Mouse (Mus musculus): ENCODE measurements around the gene Sertad3. TPM values are rescaled to one million over a fixed set of nuclear protein-coding genes. Genes with fewer than 3 reads are reported as not detected.
A peak's percentile ranks its signal among the peaks of the same experiment; 100 is the strongest.

The Sertad3 gene
- total and polyA plus RNA-seq, 2 experiments, result 3.5 to 6.9 TPM

- H3K79me2 ChIP-seq (ENCODE audit: control insufficient read depth, insufficient read depth, low read length), result peaks cover 12% of the 10 kb centered on the region
- H3K36me3 ChIP-seq (ENCODE audit: control insufficient read depth, insufficient read depth, low read length), result peaks cover 4% of the 10 kb centered on the region
- peak overlapping the region; percentile 47; the same call in 1 of the 2 replicates for H3K9ac ChIP-seq (ENCODE audit: low read depth, low read length)
- 18% methylated on average over 1 of the region's 1 CpGs for WGBS
- no peak overlapping the region for H3K4me3 ChIP-seq (ENCODE audit: insufficient read depth, low read depth, low read length)
- H3K4me1 ChIP-seq (ENCODE audit: control insufficient read depth, insufficient read depth, low read length), result peaks cover 24% of the 10 kb centered on the region
- DNase-seq (ENCODE audit: extremely low read depth, low read depth, low spot score), result peak; percentile 78
- H3K27me3 ChIP-seq (ENCODE audit: control insufficient read depth, insufficient read depth, low read length), result no peaks in the 10 kb centered on the region
- TF ChIP-seq POLR2A (IDR thresholded peaks at IDR 0.05; ENCODE audit: extremely low read depth, insufficient read depth, low read length), result no peak
- no peak for TF ChIP-seq CTCF (IDR thresholded peaks at IDR 0.05; ENCODE audit: low read depth, low read length)
- peak overlapping the region; percentile 87 for H3K27ac ChIP-seq (replicated peaks; ENCODE audit: insufficient read depth, low read depth, low read length)
Observed at GRCm38 (mm10) chr7:27479750-27480149, 6.2 kb downstream of the Sertad3 start.

- Histone ChIP-seq H3K27me3 (ENCODE audit: control insufficient read depth, insufficient read depth, low read length) (no peaks in the 10 kb centered on the region), H3K79me2 (ENCODE audit: control insufficient read depth, insufficient read depth, low read length) (peaks cover 12% of the 10 kb centered on the region), H3K36me3 (ENCODE audit: control insufficient read depth, insufficient read depth, low read length) (peaks cover 4% of the 10 kb centered on the region), H3K4me3 (ENCODE audit: insufficient read depth, low read depth, low read length) (peak overlapping the region; percentile 34), H3K4me1 (ENCODE audit: control insufficient read depth, insufficient read depth, low read length) (peaks cover 23% of the 10 kb centered on the region), H3K27ac (replicated peaks; ENCODE audit: insufficient read depth, low read depth, low read length) (peak overlapping the region; percentile 80), H3K9ac (ENCODE audit: low read depth, low read length) (peak overlapping the region; percentile 59)
- TF ChIP-seq POLR2A (IDR thresholded peaks at IDR 0.05; ENCODE audit: extremely low read depth, insufficient read depth, low read length), result no peak
- no peak for TF ChIP-seq CTCF (IDR thresholded peaks at IDR 0.05; ENCODE audit: low read depth, low read length)
- 15% methylated on average over 3 of the region's 3 CpGs for WGBS
- DNase-seq (ENCODE audit: extremely low read depth, low read depth, low spot score), result peak; percentile 56
Observed at GRCm38 (mm10) chr7:27480506-27480905, 6.9 kb downstream of the Sertad3 start.

- Histone ChIP-seq H3K9ac (ENCODE audit: low read depth, low read length) (peak overlapping the region; percentile 59), H3K36me3 (ENCODE audit: control insufficient read depth, insufficient read depth, low read length) (peaks cover 4% of the 10 kb centered on the region), H3K4me3 (ENCODE audit: insufficient read depth, low read depth, low read length) (peak overlapping the region; percentile 34), H3K27ac (replicated peaks; ENCODE audit: insufficient read depth, low read depth, low read length) (peak overlapping the region; percentile 80), H3K27me3 (ENCODE audit: control insufficient read depth, insufficient read depth, low read length) (no peaks in the 10 kb centered on the region), H3K4me1 (ENCODE audit: control insufficient read depth, insufficient read depth, low read length) (peaks cover 18% of the 10 kb centered on the region; the same call in 1 of the 2 replicates), H3K79me2 (ENCODE audit: control insufficient read depth, insufficient read depth, low read length) (peaks cover 6% of the 10 kb centered on the region; the same call in 1 of the 2 replicates)
- 4% methylated on average over 11 of the region's 11 CpGs for WGBS
- TF ChIP-seq POLR2A (IDR thresholded peaks at IDR 0.05; ENCODE audit: extremely low read depth, insufficient read depth, low read length) (peak; percentile 65; the same call in 1 of the 2 replicates), CTCF (IDR thresholded peaks at IDR 0.05; ENCODE audit: low read depth, low read length) (no peak)
- DNase-seq (ENCODE audit: extremely low read depth, low read depth, low spot score), result no peak
Observed at GRCm38 (mm10) chr7:27480927-27481626, 7.5 kb downstream of the Sertad3 start.

GRCm38 (mm10) chr7:27481627-27481969 lies 8.0 kb downstream of the Sertad3 start:
- Histone ChIP-seq H3K4me3 (ENCODE audit: insufficient read depth, low read depth, low read length) (peak overlapping the region; percentile 34), H3K27me3 (ENCODE audit: control insufficient read depth, insufficient read depth, low read length) (no peaks in the 10 kb centered on the region), H3K27ac (replicated peaks; ENCODE audit: insufficient read depth, low read depth, low read length) (peak overlapping the region; percentile 85), H3K79me2 (ENCODE audit: control insufficient read depth, insufficient read depth, low read length) (peaks cover 1% of the 10 kb centered on the region; the same call in 1 of the 2 replicates), H3K36me3 (ENCODE audit: control insufficient read depth, insufficient read depth, low read length) (peaks cover 2% of the 10 kb centered on the region), H3K4me1 (ENCODE audit: control insufficient read depth, insufficient read depth, low read length) (peaks cover 16% of the 10 kb centered on the region; the same call in 1 of the 2 replicates), H3K9ac (ENCODE audit: low read depth, low read length) (peak overlapping the region; percentile 66)
- 1% methylated on average over 9 of the region's 12 CpGs for WGBS
- DNase-seq (ENCODE audit: extremely low read depth, low read depth, low spot score), result peak; percentile 95
- TF ChIP-seq POLR2A (IDR thresholded peaks at IDR 0.05; ENCODE audit: extremely low read depth, insufficient read depth, low read length) (no peak), CTCF (IDR thresholded peaks at IDR 0.05; ENCODE audit: low read depth, low read length) (no peak)

GRCm38 (mm10) chr7:27483860-27484259 lies 10.3 kb downstream of the Sertad3 start:
- Histone ChIP-seq H3K4me3 (ENCODE audit: insufficient read depth, low read depth, low read length) (no peak overlapping the region), H3K27ac (replicated peaks; ENCODE audit: insufficient read depth, low read depth, low read length) (no peak overlapping the region), H3K4me1 (ENCODE audit: control insufficient read depth, insufficient read depth, low read length) (peaks cover 19% of the 10 kb centered on the region), H3K36me3 (ENCODE audit: control insufficient read depth, insufficient read depth, low read length) (no peaks in the 10 kb centered on the region), H3K79me2 (ENCODE audit: control insufficient read depth, insufficient read depth, low read length) (peaks cover 5% of the 10 kb centered on the region; the same call in 1 of the 2 replicates), H3K27me3 (ENCODE audit: control insufficient read depth, insufficient read depth, low read length) (no peaks in the 10 kb centered on the region), H3K9ac (ENCODE audit: low read depth, low read length) (no peak overlapping the region)
- no peak for DNase-seq (ENCODE audit: extremely low read depth, low read depth, low spot score)
- WGBS, result 94% methylated on average over 4 of the region's 4 CpGs
- TF ChIP-seq POLR2A (IDR thresholded peaks at IDR 0.05; ENCODE audit: extremely low read depth, insufficient read depth, low read length) (no peak), CTCF (IDR thresholded peaks at IDR 0.05; ENCODE audit: low read depth, low read length) (no peak)
